In the genomic region with DNA sequence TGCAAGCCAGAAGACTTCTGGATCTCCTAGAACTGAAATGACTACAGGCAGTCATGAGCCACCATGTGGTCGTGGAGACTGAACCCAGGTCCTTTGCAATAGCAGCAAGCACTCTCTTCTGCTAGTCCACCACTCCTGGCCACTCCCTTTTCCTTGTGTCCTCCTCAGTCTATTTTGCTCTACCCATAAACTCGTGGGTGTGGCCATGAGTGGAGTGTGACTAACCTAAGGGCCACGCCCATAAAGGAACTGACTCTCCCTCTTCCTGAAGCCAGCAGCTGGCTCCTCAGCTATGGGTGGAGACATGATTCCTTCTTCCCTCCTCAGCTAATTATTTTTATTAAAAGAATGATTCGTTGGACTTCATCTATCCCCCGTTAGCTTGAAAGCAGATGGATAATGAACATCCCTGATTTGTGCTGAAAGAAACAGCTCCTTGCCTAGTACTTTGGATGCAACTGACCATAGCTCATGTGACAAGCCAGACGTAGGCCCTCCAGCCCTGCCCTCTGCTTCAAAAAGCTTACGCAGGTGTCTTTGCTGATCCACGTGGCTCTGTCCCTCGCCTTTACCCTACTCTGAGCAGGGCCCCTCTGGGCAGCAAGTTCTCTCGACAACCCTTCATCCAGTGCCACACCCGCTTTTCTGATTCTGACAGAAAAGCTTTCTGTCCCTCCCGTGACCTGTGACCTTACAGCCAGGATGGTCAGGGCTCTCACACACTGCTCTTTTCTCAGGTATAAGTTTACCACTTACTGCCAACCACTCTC, we compare ENCODE assay signal across 12 mouse cellular contexts. TPM values are rescaled to one million over a fixed set of nuclear protein-coding genes. Genes with fewer than 3 reads are reported as not detected.
DNase-seq lines count a peak whose midpoint lies in the region; ATAC-seq and TF ChIP-seq lines count a peak whose summit lies in the region.
"Had no signal": no experiment of that assay in that cellular context is flagged by ENCODE, and none has a peak within 500 bp of the region (broad histone marks: within the 10 kb centered on the region; RNA-seq: fewer than 3 reads in every experiment).

No protein-coding gene starts in this region.

- intact Hi-C loops in heart, postnatal 25 days (cut with DNase I), result loop anchor here (5.0 kb wide), 1 partner anchor 72 kb away; no protein-coding TSS in a partner anchor

- peaks cover 33% of the 10 kb centered on the region for H3K27me3 ChIP-seq in heart, embryonic 10.5 days (ENCODE audit: insufficient read depth, poor library complexity, severe bottlenecking)
- H3K27me3 ChIP-seq in G1E (ENCODE audit: insufficient read depth, low read length), result no peaks in the 10 kb centered on the region
- peaks cover 10% of the 10 kb centered on the region; the same call in 1 of the 2 replicates for H3K27me3 ChIP-seq in intestine, embryonic 15.5 days (replicated peaks)
- H3K27me3 ChIP-seq in hindbrain, postnatal 0 days (ENCODE audit: insufficient read depth, low read length), result peaks cover 15% of the 10 kb centered on the region; the same call in 1 of the 2 replicates
- H3K27me3 ChIP-seq: Patski had no signal

- ATAC-seq in G1E (ENCODE audit: extremely low read depth, insufficient number of reproducible peaks, low FRiP score, poor library complexity, severe bottlenecking), result peak; percentile 50
- peak; percentile 68 for ATAC-seq in intestine, embryonic 15.5 days
- no peak for ATAC-seq in hindbrain, postnatal 0 days
- ATAC-seq: Patski had no signal

- H3K4me2 ChIP-seq in intestine, embryonic 15.5 days (replicated peaks), result no peak overlapping the region
- H3K4me2 ChIP-seq in hindbrain, postnatal 0 days (ENCODE audit: low read depth, low read length), result no peak overlapping the region
- H3K4me2 ChIP-seq: heart, embryonic 15.5 days; limb, embryonic 13.5 days had no signal

- no peaks in the 10 kb centered on the region for H3K9me3 ChIP-seq in heart, embryonic 10.5 days
- 0 out of 2 replicates have a peak, but pooled peaks cover 4% of the 10 kb centered on the region for H3K9me3 ChIP-seq in G1E (replicated peaks)
- H3K9me3 ChIP-seq in intestine, embryonic 15.5 days, result no peaks in the 10 kb centered on the region
- H3K9me3 ChIP-seq in hindbrain, postnatal 0 days (ENCODE audit: low read length), result no peaks in the 10 kb centered on the region
- H3K9me3 ChIP-seq: heart, embryonic 15.5 days; limb, embryonic 13.5 days had no signal

- 68% methylated on average over 12 of the region's 12 CpGs for WGBS in heart, embryonic 10.5 days
- 60% methylated on average over 12 of the region's 12 CpGs for WGBS in intestine, embryonic 15.5 days
- 76% methylated on average over 12 of the region's 12 CpGs for WGBS in hindbrain, postnatal 0 days

- H3K9ac ChIP-seq in intestine, embryonic 15.5 days, result no peak overlapping the region
- H3K9ac ChIP-seq in hindbrain, postnatal 0 days (replicated peaks; ENCODE audit: low read length), result no peak overlapping the region
- H3K9ac ChIP-seq: heart, embryonic 15.5 days; limb, embryonic 13.5 days had no signal

- no peak overlapping the region for H3K4me3 ChIP-seq in heart, embryonic 10.5 days
- no peak overlapping the region; the same call in 1 of the 2 replicates for H3K4me3 ChIP-seq in G1E (ENCODE audit: low read depth, low read length)
- no peak overlapping the region for H3K4me3 ChIP-seq in intestine, embryonic 15.5 days (replicated peaks)
- no peak overlapping the region for H3K4me3 ChIP-seq in hindbrain, postnatal 0 days (ENCODE audit: low read length)
- H3K4me3 ChIP-seq: heart, embryonic 15.5 days; limb, embryonic 13.5 days had no signal

- peak overlapping the region; percentile 56 for H3K27ac ChIP-seq in heart, embryonic 10.5 days
- no peak overlapping the region; the same call in 1 of the 2 replicates for H3K27ac ChIP-seq in intestine, embryonic 15.5 days
- H3K27ac ChIP-seq in hindbrain, postnatal 0 days, result no peak overlapping the region
- H3K27ac ChIP-seq: heart, embryonic 15.5 days; limb, embryonic 13.5 days had no signal

- peaks cover 71% of the 10 kb centered on the region for H3K4me1 ChIP-seq in heart, embryonic 10.5 days
- H3K4me1 ChIP-seq in G1E (ENCODE audit: insufficient read depth, low read depth, low read length), result peaks cover 95% of the 10 kb centered on the region
- H3K4me1 ChIP-seq in intestine, embryonic 15.5 days (replicated peaks), result peaks cover 4% of the 10 kb centered on the region
- peaks cover 10% of the 10 kb centered on the region; the same call in 1 of the 2 replicates for H3K4me1 ChIP-seq in hindbrain, postnatal 0 days (ENCODE audit: insufficient read depth, low read length)

- DNase-seq in heart, embryonic 10.5 days (ENCODE audit: low spot score), result no peak
- no peak for DNase-seq in heart, postnatal 25 days (ENCODE audit: low spot score)
- DNase-seq in G1E (ENCODE audit: low spot score), result peak; percentile 49
- DNase-seq in lung, postnatal 25 days (ENCODE audit: low spot score), result peak; percentile 74
- no peak for DNase-seq in layer of hippocampus, adult 11-12 months (ENCODE audit: low spot score)
- DNase-seq in hindbrain, postnatal 0 days (ENCODE audit: low spot score), result no peak
- DNase-seq in thymus, postnatal 0 days (ENCODE audit: low spot score), result no peak
- DNase-seq: thymus, postnatal 14 days had no signal

- peaks cover 7% of the 10 kb centered on the region; the same call in 1 of the 2 replicates for H3K36me3 ChIP-seq in heart, embryonic 10.5 days
- H3K36me3 ChIP-seq in G1E (replicated peaks), result no peaks in the 10 kb centered on the region
- H3K36me3 ChIP-seq in intestine, embryonic 15.5 days, result no peaks in the 10 kb centered on the region
- no peaks in the 10 kb centered on the region for H3K36me3 ChIP-seq in hindbrain, postnatal 0 days (ENCODE audit: insufficient read depth, low read length)
- H3K36me3 ChIP-seq: heart, embryonic 15.5 days; limb, embryonic 13.5 days had no signal

- TF ChIP-seq CTCF in G1E (IDR thresholded peaks at IDR 0.05; ENCODE audit: low read depth, low read length), result no peak
- no peak for TF ChIP-seq CTCF in hindbrain, postnatal 0 days (IDR thresholded peaks at IDR 0.05; ENCODE audit: low read depth)

RNA-seq across cellular contexts. Expression of a gene that starts 4.1 kb away (rescaled TPM):
- 30.5 and 34.0 TPM in 2 replicates for polyA plus RNA-seq in heart, embryonic 10.5 days (2016; fragmentation: Nextera tagmentation; extraction: Ambion mirVana)
- total RNA-seq in heart, postnatal 25 days (2021), result 1 to 10 TPM; 4.1 to 5.2 TPM
- 11.5 and 17.4 TPM in 2 replicates for total RNA-seq in G1E (2014; fragmentation: Nextera tagmentation)
- 5.7 and 7.4 TPM in 2 replicates for total RNA-seq in G1E (2017)
- polyA plus RNA-seq in G1E (2012), result 10.7 and 12.0 TPM in 2 replicates
- 51.6 and 56.3 TPM in 2 replicates for polyA plus RNA-seq in intestine, embryonic 15.5 days (2015; fragmentation: Nextera tagmentation; extraction: Ambion mirVana)
- total RNA-seq in hindbrain, postnatal 0 days (2014; rRNA removed), result 12.8 and 14.8 TPM in 2 replicates
- 17.1 and 18.1 TPM in 2 replicates for polyA plus RNA-seq in hindbrain, postnatal 0 days (2015; fragmentation: Nextera tagmentation; extraction: Ambion mirVana)
- 1.1 and 1.5 TPM in 2 replicates for polyA plus RNA-seq in thymus, postnatal 0 days (2015; fragmentation: Nextera tagmentation; extraction: Ambion mirVana)

RNA-seq across cellular contexts. Expression of a gene that starts 45.6 kb away (rescaled TPM):
- 290 and 334 TPM in 2 replicates for polyA plus RNA-seq in heart, embryonic 10.5 days (2016; fragmentation: Nextera tagmentation; extraction: Ambion mirVana)
- total RNA-seq in heart, postnatal 25 days (2021), result 100 to 1,000 TPM; 374 to 387 TPM
- total RNA-seq in G1E (2014; fragmentation: Nextera tagmentation) (206 and 208 TPM in 2 replicates), G1E (2017) (458 and 554 TPM in 2 replicates)
- polyA plus RNA-seq in G1E (2012), result 150 and 233 TPM in 2 replicates
- 404 and 407 TPM in 2 replicates for polyA plus RNA-seq in intestine, embryonic 15.5 days (2015; fragmentation: Nextera tagmentation; extraction: Ambion mirVana)
- total RNA-seq in hindbrain, postnatal 0 days (2014; rRNA removed), result 317 and 341 TPM in 2 replicates
- 400 and 402 TPM in 2 replicates for polyA plus RNA-seq in hindbrain, postnatal 0 days (2015; fragmentation: Nextera tagmentation; extraction: Ambion mirVana)
- polyA plus RNA-seq in thymus, postnatal 0 days (2015; fragmentation: Nextera tagmentation; extraction: Ambion mirVana), result 211 and 215 TPM in 2 replicates

RNA-seq across cellular contexts. Expression of a gene that starts 49.4 kb away (rescaled TPM):
- 49.3 and 117 TPM in 2 replicates for polyA plus RNA-seq in heart, embryonic 10.5 days (2016; fragmentation: Nextera tagmentation; extraction: Ambion mirVana)
- total RNA-seq in heart, postnatal 25 days (2021), result 100 to 1,000 TPM; 515 to 520 TPM
- total RNA-seq in G1E (2014; fragmentation: Nextera tagmentation) (not detected in 2 replicates), G1E (2017) (0.06 and 0.22 TPM in 2 replicates)
- polyA plus RNA-seq in G1E (2012), result not detected in 2 replicates
- 0.24 and 0.43 TPM in 2 replicates for polyA plus RNA-seq in intestine, embryonic 15.5 days (2015; fragmentation: Nextera tagmentation; extraction: Ambion mirVana)
- 2.3 TPM in 1 of 2 replicates, not detected in the other for total RNA-seq in hindbrain, postnatal 0 days (2014; rRNA removed)
- polyA plus RNA-seq in hindbrain, postnatal 0 days (2015; fragmentation: Nextera tagmentation; extraction: Ambion mirVana), result 0.14 and 0.50 TPM in 2 replicates
- polyA plus RNA-seq in thymus, postnatal 0 days (2015; fragmentation: Nextera tagmentation; extraction: Ambion mirVana), result 0.31 TPM in 1 of 2 replicates, not detected in the other

Comparison
In these comparisons a context has a peak if more than half of its experiments do, and no peak if none do; other contexts are left out.
1. DNase-seq: peak in G1E (single experiment) and lung, postnatal 25 days (single experiment); none in heart, embryonic 10.5 days (single experiment), heart, postnatal 25 days (single experiment), layer of hippocampus, adult 11-12 months (single experiment), hindbrain, postnatal 0 days (single experiment) and thymus, postnatal 0 days (single experiment).
2. RNA of a gene that starts 49.4 kb away (polyA plus RNA-seq): 49.3 to 117 TPM in heart, embryonic 10.5 days; 0.31 TPM in thymus, postnatal 0 days, 0.24 to 0.43 TPM in intestine, embryonic 15.5 days, 0.14 to 0.50 TPM in hindbrain, postnatal 0 days and not detected in G1E; every median in the first group is over 10 times any median in the second.